Mouse (Mus musculus): ENCODE measurements around the gene Sc5d. TPM values are rescaled to one million over a fixed set of nuclear protein-coding genes. Genes with fewer than 3 reads are reported as not detected.
A peak's percentile ranks its signal among the peaks of the same experiment; 100 is the strongest.

Gene Sc5d
- polyA plus RNA-seq, 1 experiment from 2014 or later = 59.6 TPM

- no peaks in the 10 kb centered on the region for H3K4me1 ChIP-seq (ENCODE audit: control insufficient read depth, insufficient read depth, low read length)
- no peak overlapping the region for H3K4me2 ChIP-seq (replicated peaks; ENCODE audit: low read depth, low read length)
- H3K9ac ChIP-seq (replicated peaks; ENCODE audit: low read depth, low read length) = no peak overlapping the region
- H3K27ac ChIP-seq (ENCODE audit: low read length) = no peak overlapping the region
- no peaks in the 10 kb centered on the region for H3K36me3 ChIP-seq (ENCODE audit: control insufficient read depth, insufficient read depth, low read length)
- WGBS = 76% methylated on average over 5 of the region's 5 CpGs
- no peak overlapping the region for H3K4me3 ChIP-seq (ENCODE audit: low read depth, low read length)
- no peaks in the 10 kb centered on the region for H3K27me3 ChIP-seq (ENCODE audit: control insufficient read depth, insufficient read depth, low read length)
- H3K9me3 ChIP-seq (ENCODE audit: control insufficient read depth, low read depth, low read length) = no peaks in the 10 kb centered on the region
- no peak for ATAC-seq (ENCODE audit: insufficient number of reproducible peaks, insufficient read depth, low FRiP score, low read depth)
These were observed 7.4 kb upstream of the Sc5d start for GRCm38 (mm10) chr9:42271456-42271855.

- no peak overlapping the region for H3K27ac ChIP-seq (ENCODE audit: low read length)
- no peak for ATAC-seq (ENCODE audit: insufficient number of reproducible peaks, insufficient read depth, low FRiP score, low read depth)
- 86% methylated on average over 3 of the region's 3 CpGs for WGBS
- H3K9ac ChIP-seq (replicated peaks; ENCODE audit: low read depth, low read length) = no peak overlapping the region
- no peaks in the 10 kb centered on the region for H3K27me3 ChIP-seq (ENCODE audit: control insufficient read depth, insufficient read depth, low read length)
- H3K4me1 ChIP-seq (ENCODE audit: control insufficient read depth, insufficient read depth, low read length) = no peaks in the 10 kb centered on the region
- no peak overlapping the region for H3K4me3 ChIP-seq (ENCODE audit: low read depth, low read length)
- no peaks in the 10 kb centered on the region for H3K9me3 ChIP-seq (ENCODE audit: control insufficient read depth, low read depth, low read length)
- H3K36me3 ChIP-seq (ENCODE audit: control insufficient read depth, insufficient read depth, low read length) = no peaks in the 10 kb centered on the region
- no peak overlapping the region for H3K4me2 ChIP-seq (replicated peaks; ENCODE audit: low read depth, low read length)
These were observed 6.6 kb upstream of the Sc5d start for GRCm38 (mm10) chr9:42270617-42271016.

- Histone ChIP-seq H3K4me2 (replicated peaks; ENCODE audit: low read depth, low read length) (no peak overlapping the region), H3K9me3 (ENCODE audit: control insufficient read depth, low read depth, low read length) (no peaks in the 10 kb centered on the region), H3K4me3 (ENCODE audit: low read depth, low read length) (no peak overlapping the region), H3K4me1 (ENCODE audit: control insufficient read depth, insufficient read depth, low read length) (no peaks in the 10 kb centered on the region), H3K27me3 (ENCODE audit: control insufficient read depth, insufficient read depth, low read length) (no peaks in the 10 kb centered on the region), H3K27ac (ENCODE audit: low read length) (no peak overlapping the region), H3K9ac (replicated peaks; ENCODE audit: low read depth, low read length) (no peak overlapping the region), H3K36me3 (ENCODE audit: control insufficient read depth, insufficient read depth, low read length) (no peaks in the 10 kb centered on the region)
- 89% methylated on average over 5 of the region's 5 CpGs for WGBS
- no peak for ATAC-seq (ENCODE audit: insufficient number of reproducible peaks, insufficient read depth, low FRiP score, low read depth)
These were observed 6.0 kb upstream of the Sc5d start for GRCm38 (mm10) chr9:42270081-42270480.

- Histone ChIP-seq H3K4me3 (ENCODE audit: low read depth, low read length) (no peak overlapping the region), H3K4me2 (replicated peaks; ENCODE audit: low read depth, low read length) (no peak overlapping the region), H3K27me3 (ENCODE audit: control insufficient read depth, insufficient read depth, low read length) (no peaks in the 10 kb centered on the region), H3K4me1 (ENCODE audit: control insufficient read depth, insufficient read depth, low read length) (0 out of 2 replicates have a peak, but pooled peaks cover under 1% of the 10 kb centered on the region), H3K9ac (replicated peaks; ENCODE audit: low read depth, low read length) (no peak overlapping the region), H3K27ac (ENCODE audit: low read length) (no peak overlapping the region), H3K36me3 (ENCODE audit: control insufficient read depth, insufficient read depth, low read length) (no peaks in the 10 kb centered on the region), H3K9me3 (ENCODE audit: control insufficient read depth, low read depth, low read length) (no peaks in the 10 kb centered on the region)
- WGBS = 68% methylated on average over 5 of the region's 5 CpGs
- no peak for ATAC-seq (ENCODE audit: insufficient number of reproducible peaks, insufficient read depth, low FRiP score, low read depth)
These were observed 4.3 kb upstream of the Sc5d start for GRCm38 (mm10) chr9:42268371-42268770.

- Histone ChIP-seq H3K27ac (ENCODE audit: low read length) (no peak overlapping the region), H3K9ac (replicated peaks; ENCODE audit: low read depth, low read length) (no peak overlapping the region), H3K27me3 (ENCODE audit: control insufficient read depth, insufficient read depth, low read length) (no peaks in the 10 kb centered on the region), H3K4me3 (ENCODE audit: low read depth, low read length) (no peak overlapping the region), H3K4me1 (ENCODE audit: control insufficient read depth, insufficient read depth, low read length) (peaks cover 7% of the 10 kb centered on the region; the same call in 1 of the 2 replicates), H3K36me3 (ENCODE audit: control insufficient read depth, insufficient read depth, low read length) (no peaks in the 10 kb centered on the region), H3K9me3 (ENCODE audit: control insufficient read depth, low read depth, low read length) (no peaks in the 10 kb centered on the region), H3K4me2 (replicated peaks; ENCODE audit: low read depth, low read length) (no peak overlapping the region)
- no peak for ATAC-seq (ENCODE audit: insufficient number of reproducible peaks, insufficient read depth, low FRiP score, low read depth)
- WGBS = 91% methylated on average over 4 of the region's 4 CpGs
These were observed 1.3 kb upstream of the Sc5d start for GRCm38 (mm10) chr9:42265309-42265708.

- H3K27ac ChIP-seq (ENCODE audit: low read length) = peak overlapping the region; percentile 69; the same call in 1 of the 2 replicates
- H3K9ac ChIP-seq (replicated peaks; ENCODE audit: low read depth, low read length) = peak overlapping the region; percentile 60
- no peaks in the 10 kb centered on the region for H3K27me3 ChIP-seq (ENCODE audit: control insufficient read depth, insufficient read depth, low read length)
- WGBS = 0% methylated on average over 18 of the region's 18 CpGs
- H3K36me3 ChIP-seq (ENCODE audit: control insufficient read depth, insufficient read depth, low read length) = peaks cover 9% of the 10 kb centered on the region
- peak overlapping the region; percentile 66 for H3K4me2 ChIP-seq (replicated peaks; ENCODE audit: low read depth, low read length)
- peak overlapping the region; percentile 79 for H3K4me3 ChIP-seq (ENCODE audit: low read depth, low read length)
- H3K4me1 ChIP-seq (ENCODE audit: control insufficient read depth, insufficient read depth, low read length) = peaks cover 7% of the 10 kb centered on the region; the same call in 1 of the 2 replicates
- peak; percentile 40; the same call in 1 of the 2 replicates for ATAC-seq (ENCODE audit: insufficient number of reproducible peaks, insufficient read depth, low FRiP score, low read depth)
- no peaks in the 10 kb centered on the region for H3K9me3 ChIP-seq (ENCODE audit: control insufficient read depth, low read depth, low read length)
These were observed 346 bp downstream of the Sc5d start for GRCm38 (mm10) chr9:42263709-42264111.

- peaks cover 37% of the 10 kb centered on the region for H3K36me3 ChIP-seq (ENCODE audit: control insufficient read depth, insufficient read depth, low read length)
- no peaks in the 10 kb centered on the region for H3K27me3 ChIP-seq (ENCODE audit: control insufficient read depth, insufficient read depth, low read length)
- ATAC-seq (ENCODE audit: insufficient number of reproducible peaks, insufficient read depth, low FRiP score, low read depth) = no peak
- H3K27ac ChIP-seq (ENCODE audit: low read length) = no peak overlapping the region
- H3K9ac ChIP-seq (replicated peaks; ENCODE audit: low read depth, low read length) = no peak overlapping the region
- no peak overlapping the region for H3K4me3 ChIP-seq (ENCODE audit: low read depth, low read length)
- H3K4me2 ChIP-seq (replicated peaks; ENCODE audit: low read depth, low read length) = no peak overlapping the region
- 84% methylated on average over 5 of the region's 5 CpGs for WGBS
- H3K9me3 ChIP-seq (ENCODE audit: control insufficient read depth, low read depth, low read length) = no peaks in the 10 kb centered on the region
- H3K4me1 ChIP-seq (ENCODE audit: control insufficient read depth, insufficient read depth, low read length) = peaks cover 7% of the 10 kb centered on the region; the same call in 1 of the 2 replicates
These were observed 3.6 kb downstream of the Sc5d start for GRCm38 (mm10) chr9:42260481-42260880.

- H3K27me3 ChIP-seq (ENCODE audit: control insufficient read depth, insufficient read depth, low read length) = no peaks in the 10 kb centered on the region
- H3K9ac ChIP-seq (replicated peaks; ENCODE audit: low read depth, low read length) = no peak overlapping the region
- ATAC-seq (ENCODE audit: insufficient number of reproducible peaks, insufficient read depth, low FRiP score, low read depth) = peak; percentile 63
- H3K4me3 ChIP-seq (ENCODE audit: low read depth, low read length) = no peak overlapping the region
- H3K36me3 ChIP-seq (ENCODE audit: control insufficient read depth, insufficient read depth, low read length) = no peaks in the 10 kb centered on the region; the same call in 1 of the 2 replicates
- no peaks in the 10 kb centered on the region for H3K4me1 ChIP-seq (ENCODE audit: control insufficient read depth, insufficient read depth, low read length)
- H3K4me2 ChIP-seq (replicated peaks; ENCODE audit: low read depth, low read length) = no peak overlapping the region
- no peak overlapping the region for H3K27ac ChIP-seq (ENCODE audit: low read length)
- WGBS = 71% methylated on average over 6 of the region's 6 CpGs
- H3K9me3 ChIP-seq (ENCODE audit: control insufficient read depth, low read depth, low read length) = no peaks in the 10 kb centered on the region
These were observed 14.9 kb downstream of the Sc5d start for GRCm38 (mm10) chr9:42249112-42249511.

- no peaks in the 10 kb centered on the region for H3K27me3 ChIP-seq (ENCODE audit: control insufficient read depth, insufficient read depth, low read length)
- H3K9me3 ChIP-seq (ENCODE audit: control insufficient read depth, low read depth, low read length) = no peaks in the 10 kb centered on the region
- no peak overlapping the region for H3K4me3 ChIP-seq (ENCODE audit: low read depth, low read length)
- no peak overlapping the region for H3K9ac ChIP-seq (replicated peaks; ENCODE audit: low read depth, low read length)
- 84% methylated on average over 6 of the region's 6 CpGs for WGBS
- no peak for ATAC-seq (ENCODE audit: insufficient number of reproducible peaks, insufficient read depth, low FRiP score, low read depth)
- no peak overlapping the region for H3K27ac ChIP-seq (ENCODE audit: low read length)
- no peaks in the 10 kb centered on the region for H3K4me1 ChIP-seq (ENCODE audit: control insufficient read depth, insufficient read depth, low read length)
- H3K4me2 ChIP-seq (replicated peaks; ENCODE audit: low read depth, low read length) = no peak overlapping the region
- H3K36me3 ChIP-seq (ENCODE audit: control insufficient read depth, insufficient read depth, low read length) = no peaks in the 10 kb centered on the region
These were observed 17.4 kb downstream of the Sc5d start for GRCm38 (mm10) chr9:42246688-42247087.

Data from stomach, embryonic 14.5 days (tissue).